Mouse (Mus musculus) hindbrain, embryonic 14.5 days (tissue): ENCODE data around the gene Eef1akmt1. TPM values are rescaled to one million over a fixed set of nuclear protein-coding genes. Genes with fewer than 3 reads are reported as not detected.

Source experiments
- ATAC-seq: fragments of 200-750 bp; cut with Nextera tagmentation; 2 replicates; pipeline ENCODE4 v1.8.0; 2017; ENCODE audit warnings: moderate number of reproducible peaks, mild to moderate bottlenecking, moderate TSS enrichment, moderate library complexity; ENCODE audit not compliant: low FRiP score
- DNase-seq: peaks from one replicate; pipeline ENCODE4 v3.0.0-alpha.2; 2015; ENCODE audit warnings: low spot score
- H3K27ac ChIP-seq: fragments of 300-500 bp; sonication (generic); 2 replicates; pipeline ENCODE4 v1.5.1; 2014; ENCODE audit warnings: mild to moderate bottlenecking, moderate library complexity
- H3K27me3 ChIP-seq: fragments of 300-500 bp; sonication (generic); 2 replicates; pipeline ENCODE4 v1.6.1; 2014; ENCODE audit warnings: mild to moderate bottlenecking, low read length, mixed read lengths; ENCODE audit not compliant: control insufficient read depth, insufficient read depth
- H3K36me3 ChIP-seq: fragments of 300-500 bp; sonication (generic); replicated peaks from 2 replicates; pipeline ENCODE4 v1.6.1; 2014; ENCODE audit not compliant: control insufficient read depth, insufficient read depth
- H3K4me1 ChIP-seq: fragments of 300-500 bp; sonication (generic); replicated peaks from 2 replicates; pipeline ENCODE4 v1.6.1; 2014; ENCODE audit warnings: antibody characterized with exemption, low read length, mixed read lengths; ENCODE audit not compliant: control insufficient read depth, insufficient read depth
- H3K4me2 ChIP-seq: fragments of 300-500 bp; sonication (generic); replicated peaks from 2 replicates; pipeline ENCODE4 v1.6.1; 2014; ENCODE audit warnings: mild to moderate bottlenecking, moderate library complexity
- H3K4me3 ChIP-seq: fragments of 300-500 bp; sonication (generic); replicated peaks from 2 replicates; pipeline ENCODE4 v1.5.1; 2014; ENCODE audit warnings: mild to moderate bottlenecking, low read length
- H3K9ac ChIP-seq: fragments of 300-500 bp; sonication (generic); 2 replicates; pipeline ENCODE4 v1.6.1; 2014
- H3K9me3 ChIP-seq: fragments of 300-500 bp; sonication (generic); 2 replicates; pipeline ENCODE4 v1.6.1; 2016; ENCODE audit warnings: low read length; ENCODE audit not compliant: control insufficient read depth
- WGBS: fragments of 180-500 bp; shearing (Covaris S2); extraction: QIAGEN DNeasy Blood & Tissue Kit; methylation state at CpG from one replicate; pipeline ENCODE4 v1.1.7; 2014; 5-methylcytosine and 5-hydroxymethylcytosine counted together
- polyA plus RNA-seq: library from polyadenylated mRNA; unstranded; fragments of >200 nt; fragmentation: Nextera tagmentation; extraction: Ambion mirVana; gene quantifications from 2 replicates; pipeline ENCODE4 v1.2.1, GENCODE M21; 2014

Eef1akmt1 gene
- 103 and 109 TPM in 2 replicates for polyA plus RNA-seq

- Histone ChIP-seq H3K27ac (peak within 1 kb of the TSS; percentile 75), H3K9me3 (0 out of 2 replicates have a peak, but pooled peaks cover 6% of the 10 kb centered on the region), H3K4me1 (peaks cover 9% of the 10 kb centered on the region), H3K4me2 (peak within 1 kb of the TSS; percentile 80), H3K9ac (peak within 1 kb of the TSS; percentile 59), H3K36me3 (no peaks in the 10 kb centered on the region), H3K4me3 (peak within 1 kb of the TSS; percentile 48), H3K27me3 (no peaks in the 10 kb centered on the region)
- WGBS = 10% methylated on average over 35 of the region's 35 CpGs
- ATAC-seq (peak; percentile 100), DNase-seq (peak; percentile 95)
Measured at GRCm38 (mm10) chr14:57571155-57572133, at the start of gene Eef1akmt1. Gene Eef1akmt1, minus strand, starts transcription at chr14:57571612.

DNA sequence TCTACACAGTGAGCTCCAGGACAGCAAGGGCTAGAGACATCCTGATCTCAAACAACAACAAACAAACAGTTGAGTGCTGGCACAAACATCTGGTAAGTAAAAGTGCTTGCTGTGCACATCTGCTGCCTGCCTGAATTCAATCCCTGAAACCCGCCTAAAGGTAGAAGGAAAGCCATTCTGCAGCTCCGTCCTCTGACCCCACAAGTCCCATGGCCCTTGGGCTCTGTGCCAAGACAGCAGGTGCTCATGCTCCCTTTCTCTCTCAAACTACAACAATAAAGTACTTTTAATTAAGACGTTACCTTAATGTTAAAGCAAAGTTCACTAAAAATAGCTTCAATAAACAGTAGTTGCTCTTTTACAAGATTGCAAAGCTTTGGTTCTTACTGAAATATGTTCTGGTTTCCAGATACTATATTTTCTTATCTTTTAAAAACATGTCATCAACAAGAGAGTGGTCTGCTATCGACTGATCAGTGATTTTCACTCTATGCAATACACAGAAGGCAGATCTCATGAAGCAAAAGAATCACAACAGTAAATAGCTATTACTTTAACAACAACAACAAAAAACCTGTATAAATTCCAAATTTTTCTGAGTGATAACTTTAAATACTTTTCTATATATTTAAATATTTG, 49.3 kb upstream of the Eef1akmt1 start:
- Histone ChIP-seq H3K9me3 (no peaks in the 10 kb centered on the region), H3K4me3 (no peak overlapping the region), H3K4me1 (no peaks in the 10 kb centered on the region; the same call in 1 of the 2 replicates), H3K9ac (no peak overlapping the region), H3K27ac (no peak overlapping the region), H3K4me2 (no peak overlapping the region), H3K36me3 (peaks cover 18% of the 10 kb centered on the region), H3K27me3 (no peaks in the 10 kb centered on the region)
- DNase-seq (no peak), ATAC-seq (no peak)
- 48% methylated on average over 4 of the region's 4 CpGs for WGBS

DNA sequence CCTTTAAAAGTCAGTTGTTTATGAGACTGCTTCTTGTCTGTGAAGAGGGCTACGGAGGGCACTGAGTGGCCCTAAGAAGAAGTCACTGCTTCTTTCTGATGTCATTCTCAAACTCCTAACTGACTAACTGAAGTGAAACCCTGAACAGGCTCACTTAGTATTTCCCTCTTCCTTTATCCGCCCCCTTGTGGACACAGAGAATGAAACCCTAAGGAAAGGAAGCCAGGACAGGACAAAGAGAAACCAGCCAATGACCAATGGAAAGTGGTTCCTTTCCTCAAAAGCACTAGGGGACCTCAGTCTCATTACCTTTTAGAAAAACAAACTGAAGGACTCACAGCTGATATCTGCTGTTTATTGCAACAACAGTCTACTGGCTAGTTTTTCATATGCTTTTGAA, 48.1 kb upstream of the Eef1akmt1 start:
- Histone ChIP-seq H3K4me3 (no peak overlapping the region), H3K4me1 (no peaks in the 10 kb centered on the region; the same call in 1 of the 2 replicates), H3K36me3 (peaks cover 14% of the 10 kb centered on the region), H3K4me2 (no peak overlapping the region), H3K9ac (no peak overlapping the region), H3K9me3 (no peaks in the 10 kb centered on the region), H3K27ac (no peak overlapping the region), H3K27me3 (no peaks in the 10 kb centered on the region)
- peak; percentile 60 for DNase-seq
- 56% methylated on average over 2 of the region's 2 CpGs for WGBS
- no peak for ATAC-seq

- no peak overlapping the region for H3K4me2 ChIP-seq
- H3K4me3 ChIP-seq = no peak overlapping the region
- no peaks in the 10 kb centered on the region; the same call in 1 of the 2 replicates for H3K4me1 ChIP-seq
- DNase-seq (no peak), ATAC-seq (no peak)
- H3K9ac ChIP-seq = no peak overlapping the region
- no peaks in the 10 kb centered on the region for H3K9me3 ChIP-seq
- H3K36me3 ChIP-seq = peaks cover under 1% of the 10 kb centered on the region; the same call in 1 of the 2 replicates
- H3K27me3 ChIP-seq = no peaks in the 10 kb centered on the region
- 95% methylated on average over 1 of the region's 1 CpGs for WGBS
- H3K27ac ChIP-seq = no peak overlapping the region
Measured at GRCm38 (mm10) chr14:57617675-57618074, 46.3 kb upstream of the Eef1akmt1 start.

GRCm38 (mm10) chr14:57616339-57616965, 45.0 kb upstream of the Eef1akmt1 start:
- Histone ChIP-seq H3K4me2 (no peak overlapping the region), H3K36me3 (no peaks in the 10 kb centered on the region; the same call in 1 of the 2 replicates), H3K27me3 (no peaks in the 10 kb centered on the region), H3K27ac (no peak overlapping the region), H3K4me1 (peaks cover under 1% of the 10 kb centered on the region; the same call in 1 of the 2 replicates), H3K9ac (no peak overlapping the region), H3K4me3 (no peak overlapping the region), H3K9me3 (no peaks in the 10 kb centered on the region)
- DNase-seq = no peak
- no peak for ATAC-seq
- 77% methylated on average over 6 of the region's 6 CpGs for WGBS

GRCm38 (mm10) chr14:57615828-57616227, 44.4 kb upstream of the Eef1akmt1 start:
- no peak for DNase-seq
- 83% methylated on average over 6 of the region's 6 CpGs for WGBS
- Histone ChIP-seq H3K27ac (no peak overlapping the region), H3K4me3 (no peak overlapping the region), H3K27me3 (no peaks in the 10 kb centered on the region), H3K4me1 (peaks cover 5% of the 10 kb centered on the region; the same call in 1 of the 2 replicates), H3K36me3 (no peaks in the 10 kb centered on the region; the same call in 1 of the 2 replicates), H3K9ac (no peak overlapping the region), H3K4me2 (no peak overlapping the region), H3K9me3 (no peaks in the 10 kb centered on the region)
- ATAC-seq = no peak

- DNase-seq (no peak), ATAC-seq (no peak)
- no peaks in the 10 kb centered on the region for H3K9me3 ChIP-seq
- no peak overlapping the region for H3K9ac ChIP-seq
- no peaks in the 10 kb centered on the region for H3K36me3 ChIP-seq
- H3K27me3 ChIP-seq = no peaks in the 10 kb centered on the region
- 66% methylated on average over 2 of the region's 2 CpGs for WGBS
- H3K4me2 ChIP-seq = no peak overlapping the region
- no peak overlapping the region for H3K4me3 ChIP-seq
- H3K27ac ChIP-seq = no peak overlapping the region
- H3K4me1 ChIP-seq = peaks cover 11% of the 10 kb centered on the region; the same call in 1 of the 2 replicates
Measured at GRCm38 (mm10) chr14:57611034-57611433, 39.6 kb upstream of the Eef1akmt1 start.

- DNase-seq (no peak), ATAC-seq (no peak)
- no peak overlapping the region for H3K9ac ChIP-seq
- H3K4me1 ChIP-seq = peaks cover 11% of the 10 kb centered on the region; the same call in 1 of the 2 replicates
- no peaks in the 10 kb centered on the region for H3K27me3 ChIP-seq
- H3K27ac ChIP-seq = no peak overlapping the region
- no peak overlapping the region for H3K4me2 ChIP-seq
- H3K9me3 ChIP-seq = no peaks in the 10 kb centered on the region
- H3K36me3 ChIP-seq = no peaks in the 10 kb centered on the region
- no peak overlapping the region for H3K4me3 ChIP-seq
- 91% methylated on average over 4 of the region's 4 CpGs for WGBS
Measured at GRCm38 (mm10) chr14:57609816-57610329, 38.5 kb upstream of the Eef1akmt1 start.
